Mouse (Mus musculus) ES-E14 (cell line): Measurements from ENCODE around the gene C1galt1.

Source experiments
- CHD2 ChIP-seq: IDR thresholded peaks from 2 replicates; pipeline ENCODE4 v1.6.1; 2014; ENCODE audit warnings: mild to moderate bottlenecking, low read depth, low read length, inconsistent platforms
- HCFC1 ChIP-seq: IDR thresholded peaks from 2 replicates; pipeline ENCODE4 v1.6.1; 2012; ENCODE audit warnings: low read length, inconsistent platforms, borderline replicate concordance; ENCODE audit not compliant: insufficient read depth
- MAFK ChIP-seq: IDR thresholded peaks from 2 replicates; pipeline ENCODE4 v1.6.1; 2014; ENCODE audit warnings: mild to moderate bottlenecking, low read depth, low read length, inconsistent platforms; ENCODE audit not compliant: insufficient read depth
- ZC3H11A ChIP-seq: IDR thresholded peaks from 2 replicates; pipeline ENCODE4 v1.6.1; 2012; ENCODE audit warnings: low read depth, mild to moderate bottlenecking, inconsistent platforms, low read length, borderline replicate concordance
- ZNF384 ChIP-seq: IDR thresholded peaks from 2 replicates; pipeline ENCODE4 v1.6.1; 2012; ENCODE audit warnings: low read depth, low read length, inconsistent platforms

- TF ChIP-seq CHD2 (no peak), ZNF384 (no peak), MAFK (no peak), HCFC1 (no peak), ZC3H11A (no peak)
Observed at GRCm38 (mm10) chr6:7886685-7887004, 42.0 kb downstream of the C1galt1 start.
